In the genomic region with DNA sequence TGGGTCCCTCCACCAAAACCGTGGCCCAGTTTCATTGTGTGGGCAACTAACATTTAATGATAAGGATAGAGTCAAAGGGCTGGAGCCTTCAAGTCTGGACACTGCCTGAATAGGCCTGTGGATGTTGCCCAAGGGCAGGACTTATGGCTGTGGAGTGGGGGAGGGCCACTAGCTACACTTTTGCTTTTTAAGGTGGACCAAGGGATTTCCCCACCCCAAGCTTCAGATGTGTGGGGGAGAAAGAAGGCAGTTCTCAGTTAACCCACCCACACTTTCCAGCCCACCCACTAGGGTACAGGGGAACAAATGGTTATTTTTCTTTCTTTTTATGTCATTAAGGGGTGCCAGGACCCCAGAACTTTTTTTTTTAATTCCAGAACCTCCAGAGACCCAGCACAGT, we compare ENCODE assay signal across 8 mouse cellular contexts. TPM values are rescaled to one million over a fixed set of nuclear protein-coding genes. Genes with fewer than 3 reads are reported as not detected.
DNase-seq lines count a peak whose midpoint lies in the region; ATAC-seq and TF ChIP-seq lines count a peak whose summit lies in the region.

No protein-coding gene starts in this region.

- DNase-seq in kidney, postnatal 36 days = no peak
- DNase-seq in hindbrain, embryonic 14.5 days (ENCODE audit: low spot score) = no peak
- DNase-seq in retina, embryonic 14.5 days (ENCODE audit: low spot score) = no peak
- DNase-seq in adipocyte (ENCODE audit: low spot score) = no peak
- DNase-seq in left cerebral cortex, postnatal 14 days (ENCODE audit: low spot score in 2 of 2) = no peak

- WGBS in kidney, embryonic 16.5 days = 71% methylated on average over 1 of the region's 1 CpGs
- 71% methylated on average over 1 of the region's 1 CpGs for WGBS in bone marrow, adult 2 months
- 92% methylated on average over 1 of the region's 1 CpGs for WGBS in hindbrain, embryonic 14.5 days
- WGBS in midbrain, embryonic 15.5 days = 79% methylated on average over 1 of the region's 1 CpGs

- H3K27ac ChIP-seq in kidney, embryonic 16.5 days (ENCODE audit: low read length) = peak overlapping the region; percentile 84
- H3K27ac ChIP-seq in bone marrow, adult 2 months (ENCODE audit: control insufficient read depth, insufficient read depth, low read depth, low read length, poor library complexity) = peak overlapping the region; percentile 32
- no peak overlapping the region for H3K27ac ChIP-seq in hindbrain, embryonic 14.5 days
- H3K27ac ChIP-seq in midbrain, embryonic 15.5 days = no peak overlapping the region

- no peak for ATAC-seq in kidney, embryonic 16.5 days (ENCODE audit: low FRiP score, low TSS enrichment)
- ATAC-seq in hindbrain, embryonic 14.5 days (ENCODE audit: low FRiP score) = no peak
- ATAC-seq in midbrain, embryonic 15.5 days (replicated peaks) = no peak

- H3K4me2 ChIP-seq in kidney, embryonic 16.5 days (replicated peaks; ENCODE audit: low read depth, low read length) = peak overlapping the region; percentile 81
- H3K4me2 ChIP-seq in hindbrain, embryonic 14.5 days (replicated peaks) = peak overlapping the region; percentile 48; the same call in 1 of the 2 replicates
- H3K4me2 ChIP-seq in midbrain, embryonic 15.5 days = peak overlapping the region; percentile 49

- no peaks in the 10 kb centered on the region for H3K36me3 ChIP-seq in kidney, embryonic 16.5 days (ENCODE audit: insufficient read depth, low read length)
- no peaks in the 10 kb centered on the region; the same call in 1 of the 2 replicates for H3K36me3 ChIP-seq in hindbrain, embryonic 14.5 days (replicated peaks; ENCODE audit: control insufficient read depth, insufficient read depth)
- H3K36me3 ChIP-seq in midbrain, embryonic 15.5 days (replicated peaks) = no peaks in the 10 kb centered on the region

- H3K4me3 ChIP-seq in kidney, embryonic 16.5 days (ENCODE audit: low read length) = peak overlapping the region; percentile 59
- H3K4me3 ChIP-seq in bone marrow, adult 2 months (replicated peaks; ENCODE audit: control insufficient read depth, low read depth, low read length) = no peak overlapping the region
- no peak overlapping the region for H3K4me3 ChIP-seq in hindbrain, embryonic 14.5 days (replicated peaks; ENCODE audit: low read length)
- no peak overlapping the region for H3K4me3 ChIP-seq in midbrain, embryonic 15.5 days

- H3K4me1 ChIP-seq in kidney, embryonic 16.5 days (ENCODE audit: insufficient read depth, low read length) = peaks cover 16% of the 10 kb centered on the region
- peaks cover 2% of the 10 kb centered on the region; the same call in 1 of the 2 replicates for H3K4me1 ChIP-seq in bone marrow, adult 2 months (ENCODE audit: control insufficient read depth, insufficient read depth, low read length)
- no peaks in the 10 kb centered on the region for H3K4me1 ChIP-seq in hindbrain, embryonic 14.5 days (replicated peaks; ENCODE audit: control insufficient read depth, insufficient read depth, low read length)
- H3K4me1 ChIP-seq in midbrain, embryonic 15.5 days = peaks cover 8% of the 10 kb centered on the region; the same call in 1 of the 2 replicates

- no peak for TF ChIP-seq CTCF in bone marrow, adult 2 months (IDR thresholded peaks at IDR 0.05; ENCODE audit: control insufficient read depth, insufficient read depth, low read length)

- intact Hi-C loops in left cerebral cortex, postnatal 14 days (cut with DNase I) = no loop called here

- H3K27me3 ChIP-seq in kidney, embryonic 16.5 days (ENCODE audit: insufficient read depth, low read length) = no peaks in the 10 kb centered on the region
- no peaks in the 10 kb centered on the region for H3K27me3 ChIP-seq in hindbrain, embryonic 14.5 days (ENCODE audit: control insufficient read depth, insufficient read depth, low read length)
- H3K27me3 ChIP-seq in midbrain, embryonic 15.5 days (replicated peaks) = no peaks in the 10 kb centered on the region

- no peak for TF ChIP-seq POLR2A in bone marrow, adult 2 months (IDR thresholded peaks at IDR 0.05; ENCODE audit: borderline replicate concordance, control insufficient read depth, low read depth, low read length)

- H3K9ac ChIP-seq in kidney, embryonic 16.5 days (replicated peaks; ENCODE audit: low read length) = peak overlapping the region; percentile 72
- H3K9ac ChIP-seq in hindbrain, embryonic 14.5 days = no peak overlapping the region
- H3K9ac ChIP-seq in midbrain, embryonic 15.5 days = no peak overlapping the region

- no peaks in the 10 kb centered on the region for H3K9me3 ChIP-seq in kidney, embryonic 16.5 days (ENCODE audit: low read length)
- no peaks in the 10 kb centered on the region for H3K9me3 ChIP-seq in hindbrain, embryonic 14.5 days (ENCODE audit: control insufficient read depth, low read length)
- no peaks in the 10 kb centered on the region for H3K9me3 ChIP-seq in midbrain, embryonic 15.5 days

RNA-seq across cellular contexts. Expression of gene Fam167b, which starts 6.0 kb away (rescaled TPM):
- polyA plus RNA-seq in kidney, embryonic 16.5 days (2015; fragmentation: Nextera tagmentation; extraction: Ambion mirVana) = 35.9 and 37.8 TPM in 2 replicates
- polyA plus RNA-seq in bone marrow, adult 2 months (2011; ENCODE audit: insufficient read depth, insufficient read length, low replicate concordance, missing spikeins) = 9.0 TPM in 2 replicates
- polyA plus RNA-seq in hindbrain, embryonic 14.5 days (2014; fragmentation: Nextera tagmentation; extraction: Ambion mirVana) = 0.39 and 1.0 TPM in 2 replicates
- 0.31 TPM in 1 of 2 replicates, not detected in the other for polyA plus RNA-seq in midbrain, embryonic 15.5 days (2015; fragmentation: Nextera tagmentation; extraction: Ambion mirVana)
- not detected for total RNA-seq in left cerebral cortex, postnatal 14 days (2021)

RNA-seq across cellular contexts. Expression of gene Lck, which starts 10.9 kb away (rescaled TPM):
- 10.8 and 13.0 TPM in 2 replicates for polyA plus RNA-seq in kidney, embryonic 16.5 days (2015; fragmentation: Nextera tagmentation; extraction: Ambion mirVana)
- polyA plus RNA-seq in bone marrow, adult 2 months (2011; ENCODE audit: insufficient read depth, insufficient read length, low replicate concordance, missing spikeins) = 10.2 and 17.8 TPM in 2 replicates
- polyA plus RNA-seq in hindbrain, embryonic 14.5 days (2014; fragmentation: Nextera tagmentation; extraction: Ambion mirVana) = 10.6 and 13.0 TPM in 2 replicates
- 12.5 and 13.5 TPM in 2 replicates for polyA plus RNA-seq in midbrain, embryonic 15.5 days (2015; fragmentation: Nextera tagmentation; extraction: Ambion mirVana)
- 1 to 10 TPM; 5.5 to 8.5 TPM for total RNA-seq in left cerebral cortex, postnatal 14 days (2021)

RNA-seq across cellular contexts. Expression of gene Eif3i, which starts 16.1 kb away (rescaled TPM):
- 296 and 307 TPM in 2 replicates for polyA plus RNA-seq in kidney, embryonic 16.5 days (2015; fragmentation: Nextera tagmentation; extraction: Ambion mirVana)
- polyA plus RNA-seq in bone marrow, adult 2 months (2011; ENCODE audit: insufficient read depth, insufficient read length, low replicate concordance, missing spikeins) = 105 and 123 TPM in 2 replicates
- 226 and 227 TPM in 2 replicates for polyA plus RNA-seq in hindbrain, embryonic 14.5 days (2014; fragmentation: Nextera tagmentation; extraction: Ambion mirVana)
- polyA plus RNA-seq in midbrain, embryonic 15.5 days (2015; fragmentation: Nextera tagmentation; extraction: Ambion mirVana) = 195 and 208 TPM in 2 replicates
- total RNA-seq in left cerebral cortex, postnatal 14 days (2021) = 100 to 1,000 TPM; 139 to 140 TPM

RNA-seq across cellular contexts. Expression of gene Tmem234, which starts 16.1 kb away (rescaled TPM):
- 216 and 221 TPM in 2 replicates for polyA plus RNA-seq in kidney, embryonic 16.5 days (2015; fragmentation: Nextera tagmentation; extraction: Ambion mirVana)
- polyA plus RNA-seq in bone marrow, adult 2 months (2011; ENCODE audit: insufficient read depth, insufficient read length, low replicate concordance, missing spikeins) = 71.2 and 118 TPM in 2 replicates
- polyA plus RNA-seq in hindbrain, embryonic 14.5 days (2014; fragmentation: Nextera tagmentation; extraction: Ambion mirVana) = 166 and 188 TPM in 2 replicates
- 198 and 199 TPM in 2 replicates for polyA plus RNA-seq in midbrain, embryonic 15.5 days (2015; fragmentation: Nextera tagmentation; extraction: Ambion mirVana)
- total RNA-seq in left cerebral cortex, postnatal 14 days (2021) = 100 to 1,000 TPM in 1 of 2 experiments, 10 to 100 TPM in 1; 91.8 to 105 TPM

RNA-seq across cellular contexts. Expression of gene Dcdc2b, which starts 29.7 kb away (rescaled TPM):
- 2.6 and 3.2 TPM in 2 replicates for polyA plus RNA-seq in kidney, embryonic 16.5 days (2015; fragmentation: Nextera tagmentation; extraction: Ambion mirVana)
- polyA plus RNA-seq in bone marrow, adult 2 months (2011; ENCODE audit: insufficient read depth, insufficient read length, low replicate concordance, missing spikeins) = 3.5 and 12.6 TPM in 2 replicates
- polyA plus RNA-seq in hindbrain, embryonic 14.5 days (2014; fragmentation: Nextera tagmentation; extraction: Ambion mirVana) = 2.7 and 5.4 TPM in 2 replicates
- 4.2 and 4.6 TPM in 2 replicates for polyA plus RNA-seq in midbrain, embryonic 15.5 days (2015; fragmentation: Nextera tagmentation; extraction: Ambion mirVana)
- 1 to 10 TPM; 2.7 to 3.9 TPM for total RNA-seq in left cerebral cortex, postnatal 14 days (2021)

Comparison
In these comparisons a context has a peak if more than half of its experiments do, and no peak if none do; other contexts are left out.
1. H3K27ac ChIP-seq: peak in kidney, embryonic 16.5 days (single experiment) and bone marrow, adult 2 months (single experiment); none in hindbrain, embryonic 14.5 days (single experiment) and midbrain, embryonic 15.5 days (single experiment).
2. Peak in every context shown above with its lines, with median percentiles within 50 percentile points of each other: H3K4me2 ChIP-seq.